Mouse (Mus musculus) G1E (cell line): ENCODE measurements around the gene Il33. TPM values are rescaled to one million over a fixed set of nuclear protein-coding genes. Genes with fewer than 3 reads are reported as not detected.

Experiments used
- ATAC-seq: 2 replicates; pipeline ENCODE4 v1.8.0; 2016; ENCODE audit warnings: mild to moderate bottlenecking; ENCODE audit not compliant: insufficient number of reproducible peaks, poor library complexity, low FRiP score, severe bottlenecking; ENCODE audit errors: extremely low read depth
- DNase-seq: peaks from one replicate; pipeline ENCODE4 v3.0.0; 2012; ENCODE audit warnings: low spot score
- H3K27me3 ChIP-seq: 2 replicates; pipeline ENCODE4 v1.6.1; 2012; ENCODE audit warnings: mild to moderate bottlenecking, low read length, inconsistent platforms; ENCODE audit not compliant: insufficient read depth
- H3K36me3 ChIP-seq: replicated peaks from 2 replicates; pipeline ENCODE3; 2012; ENCODE audit warnings: mild to moderate bottlenecking, inconsistent platforms
- H3K4me1 ChIP-seq: 2 replicates; pipeline ENCODE4 v1.6.1; 2012; ENCODE audit warnings: low read depth, low read length, inconsistent platforms, mixed read lengths; ENCODE audit not compliant: insufficient read depth
- H3K4me3 ChIP-seq: 2 replicates; pipeline ENCODE4 v1.5.1; 2012; ENCODE audit warnings: low read depth, mild to moderate bottlenecking, inconsistent platforms, low read length, moderate library complexity, mixed read lengths
- H3K9me3 ChIP-seq: replicated peaks from 2 replicates; pipeline ENCODE4 v1.6.1; 2012; ENCODE audit warnings: inconsistent platforms
- CTCF ChIP-seq: IDR thresholded peaks from 2 replicates; pipeline ENCODE4 v1.5.1; 2012; ENCODE audit warnings: low read depth, low read length, inconsistent platforms, mixed read lengths
- GATA1 ChIP-seq: IDR thresholded peaks from 2 replicates; pipeline ENCODE4 v1.6.1; 2012; ENCODE audit warnings: borderline replicate concordance, low read length, inconsistent platforms, mixed read lengths
- GATA2 ChIP-seq: IDR thresholded peaks from 2 replicates; pipeline ENCODE4 v1.6.1; 2012; ENCODE audit warnings: low read depth, low read length, inconsistent platforms, borderline replicate concordance
- POLR2AphosphoS5 ChIP-seq: IDR thresholded peaks from 2 replicates; pipeline ENCODE4 v1.6.1; 2012; ENCODE audit warnings: low read depth, low read length, inconsistent platforms; ENCODE audit not compliant: insufficient replicate concordance
- TAL1 ChIP-seq: conservative IDR thresholded peaks from 2 replicates; pipeline ENCODE4 v1.6.1; 2012; ENCODE audit warnings: low read depth, low read length, inconsistent platforms, mixed read lengths
- polyA plus RNA-seq: library from polyadenylated mRNA; stranded (reverse); fragments of >175 nt; gene quantifications from 2 replicates; pipeline ENCODE4 v1.2.3, GENCODE M21; 2012
- total RNA-seq, 2 experiments: library from RNA; stranded (forward) in 1 of 2; stranded (reverse) in 1 of 2; fragments of 200-1000 nt in 1 of 2; fragments of >200 nt in 1 of 2; fragmentation: Nextera tagmentation in 1 of 2; gene quantifications; 2 replicates each; pipeline ENCODE4 v1.2.3; 2014 to 2017

The Il33 gene
- total and polyA plus RNA-seq, 3 experiments, result 0.03 to 0.60 (median 0.49) TPM

GRCm38 (mm10) chr19:29955454-29955853 lies 30.5 kb downstream of the Il33 start:
- H3K27me3 ChIP-seq, result peaks cover 3% of the 10 kb centered on the region; the same call in 1 of the 2 replicates
- peaks cover 30% of the 10 kb centered on the region for H3K4me1 ChIP-seq
- no peaks in the 10 kb centered on the region for H3K36me3 ChIP-seq
- ATAC-seq (peak; percentile 84), DNase-seq (peak; percentile 8)
- H3K4me3 ChIP-seq, result peak overlapping the region; percentile 56; the same call in 1 of the 2 replicates
- H3K9me3 ChIP-seq, result no peaks in the 10 kb centered on the region
- no peak for TF ChIP-seq GATA2
- peak; percentile 87 for TF ChIP-seq TAL1

- Histone ChIP-seq H3K4me3 (no peak overlapping the region), H3K4me1 (peaks cover 12% of the 10 kb centered on the region), H3K27me3 (0 out of 2 replicates have a peak, but pooled peaks cover 3% of the 10 kb centered on the region), H3K36me3 (no peaks in the 10 kb centered on the region), H3K9me3 (no peaks in the 10 kb centered on the region)
- no peak for ATAC-seq
- no peak for DNase-seq
- TF ChIP-seq GATA2 (no peak), GATA1 (no peak), CTCF (no peak), TAL1 (no peak), POLR2AphosphoS5 (no peak)
These were observed 36.0 kb downstream of the Il33 start for GRCm38 (mm10) chr19:29960906-29961305.

- Histone ChIP-seq H3K27me3 (0 out of 2 replicates have a peak, but pooled peaks cover 3% of the 10 kb centered on the region), H3K4me3 (no peak overlapping the region), H3K9me3 (peaks cover 6% of the 10 kb centered on the region; the same call in 1 of the 2 replicates), H3K4me1 (peaks cover 9% of the 10 kb centered on the region), H3K36me3 (no peaks in the 10 kb centered on the region)
- DNase-seq (no peak), ATAC-seq (no peak)
- TF ChIP-seq POLR2AphosphoS5, result no peak
- TF ChIP-seq TAL1, result no peak
- no peak for TF ChIP-seq CTCF
- no peak for TF ChIP-seq GATA1
- no peak for TF ChIP-seq GATA2
These were observed 36.9 kb downstream of the Il33 start for GRCm38 (mm10) chr19:29961842-29962241.

GRCm38 (mm10) chr19:29963598-29964092 lies 38.7 kb downstream of the Il33 start:
- TF ChIP-seq TAL1, result no peak
- no peak for TF ChIP-seq POLR2AphosphoS5
- TF ChIP-seq CTCF, result no peak
- no peak for TF ChIP-seq GATA2
- TF ChIP-seq GATA1, result no peak

GRCm38 (mm10) chr19:29967960-29968359 lies 43.0 kb downstream of the Il33 start:
- no peak for ATAC-seq

More at GRCm38 (mm10) chr19:29963598-29964092, 38.7 kb downstream of the Il33 start:
- ATAC-seq (no peak), DNase-seq (no peak)
- Histone ChIP-seq H3K4me3 (no peak overlapping the region), H3K36me3 (no peaks in the 10 kb centered on the region), H3K4me1 (peaks cover 6% of the 10 kb centered on the region), H3K27me3 (0 out of 2 replicates have a peak, but pooled peaks cover 3% of the 10 kb centered on the region), H3K9me3 (peaks cover 6% of the 10 kb centered on the region; the same call in 1 of the 2 replicates)

GRCm38 (mm10) chr19:29973396-29973795 lies 48.5 kb downstream of the Il33 start:
- Histone ChIP-seq H3K36me3 (no peaks in the 10 kb centered on the region), H3K9me3 (0 out of 2 replicates have a peak, but pooled peaks cover 3% of the 10 kb centered on the region), H3K27me3 (peaks cover 5% of the 10 kb centered on the region), H3K4me3 (no peak overlapping the region), H3K4me1 (no peaks in the 10 kb centered on the region)
- DNase-seq (no peak), ATAC-seq (no peak)
- TF ChIP-seq GATA2 (no peak), CTCF (no peak), TAL1 (no peak), POLR2AphosphoS5 (no peak), GATA1 (no peak)

More at GRCm38 (mm10) chr19:29967960-29968359, 43.0 kb downstream of the Il33 start:
- TF ChIP-seq GATA2 (no peak), GATA1 (no peak), TAL1 (no peak), POLR2AphosphoS5 (no peak), CTCF (no peak)
- Histone ChIP-seq H3K9me3 (peaks cover 6% of the 10 kb centered on the region; the same call in 1 of the 2 replicates), H3K4me1 (no peaks in the 10 kb centered on the region), H3K36me3 (no peaks in the 10 kb centered on the region), H3K4me3 (no peak overlapping the region), H3K27me3 (no peaks in the 10 kb centered on the region; the same call in 1 of the 2 replicates)
- DNase-seq, result no peak

- peaks cover 2% of the 10 kb centered on the region for H3K27me3 ChIP-seq
- no peaks in the 10 kb centered on the region for H3K4me1 ChIP-seq
- TF ChIP-seq GATA1 (no peak), CTCF (no peak), GATA2 (no peak), TAL1 (no peak), POLR2AphosphoS5 (no peak)
- no peak overlapping the region for H3K4me3 ChIP-seq
- ATAC-seq, result no peak
- no peak for DNase-seq
- 0 out of 2 replicates have a peak, but pooled peaks cover 3% of the 10 kb centered on the region for H3K9me3 ChIP-seq
- no peaks in the 10 kb centered on the region for H3K36me3 ChIP-seq
These were observed 53.9 kb downstream of the Il33 start for GRCm38 (mm10) chr19:29978847-29979246.
